ENCODE assay signal across 8 mouse cellular contexts in genomic region chr11:43385055-43385649, GRCm38 (mm10). TPM values are rescaled to one million over a fixed set of nuclear protein-coding genes. Genes with fewer than 3 reads are reported as not detected.
DNase-seq lines count a peak whose midpoint lies in the region; ATAC-seq and TF ChIP-seq lines count a peak whose summit lies in the region.

No protein-coding gene starts in this region.

- H3K27me3 ChIP-seq in heart, embryonic 13.5 days (replicated peaks), result no peaks in the 10 kb centered on the region; the same call in none of the 2 replicates
- peaks cover 6% of the 10 kb centered on the region; the same call in 1 of the 2 replicates for H3K27me3 ChIP-seq in kidney, embryonic 15.5 days
- H3K27me3 ChIP-seq in liver, adult 2 months (ENCODE audit: control insufficient read depth, insufficient read depth, low read length), result no peaks in the 10 kb centered on the region
- no peaks in the 10 kb centered on the region for H3K27me3 ChIP-seq in midbrain, postnatal 0 days (ENCODE audit: insufficient read depth, low read length)

- no peak for TF ChIP-seq CTCF in liver, adult 2 months (IDR thresholded peaks at IDR 0.05; ENCODE audit: low read depth, low read length)
- TF ChIP-seq CTCF in midbrain, postnatal 0 days (IDR thresholded peaks at IDR 0.05), result no peak

- peak overlapping the region; percentile 54 for H3K4me3 ChIP-seq in heart, embryonic 13.5 days
- peak overlapping the region; percentile 35 for H3K4me3 ChIP-seq in kidney, embryonic 15.5 days (replicated peaks)
- H3K4me3 ChIP-seq in liver, adult 2 months (ENCODE audit: insufficient read depth, low read depth, low read length), result peak overlapping the region; percentile 59
- H3K4me3 ChIP-seq in midbrain, postnatal 0 days (ENCODE audit: low read depth, low read length), result peak overlapping the region; percentile 29

- H3K4me1 ChIP-seq in heart, embryonic 13.5 days, result peaks cover 11% of the 10 kb centered on the region
- H3K4me1 ChIP-seq in kidney, embryonic 15.5 days, result peaks cover 13% of the 10 kb centered on the region
- peaks cover 4% of the 10 kb centered on the region; the same call in 1 of the 2 replicates for H3K4me1 ChIP-seq in liver, adult 2 months (ENCODE audit: control insufficient read depth, insufficient read depth, low read length)
- peaks cover 4% of the 10 kb centered on the region; the same call in 1 of the 2 replicates for H3K4me1 ChIP-seq in midbrain, postnatal 0 days (ENCODE audit: insufficient read depth, low read length)

- H3K9me3 ChIP-seq in heart, embryonic 13.5 days, result no peaks in the 10 kb centered on the region
- H3K9me3 ChIP-seq in kidney, embryonic 15.5 days (replicated peaks), result no peaks in the 10 kb centered on the region
- no peaks in the 10 kb centered on the region for H3K9me3 ChIP-seq in midbrain, postnatal 0 days (ENCODE audit: low read length)

- peak overlapping the region; percentile 72 for H3K27ac ChIP-seq in heart, embryonic 13.5 days (replicated peaks)
- H3K27ac ChIP-seq in kidney, embryonic 15.5 days, result peak overlapping the region; percentile 79
- peak overlapping the region; percentile 87 for H3K27ac ChIP-seq in liver, adult 2 months (replicated peaks; ENCODE audit: insufficient read depth, low read depth, low read length)
- peak overlapping the region; percentile 70 for H3K27ac ChIP-seq in midbrain, postnatal 0 days (ENCODE audit: low read depth, low read length)

- no peaks in the 10 kb centered on the region for H3K79me2 ChIP-seq in liver, adult 2 months (ENCODE audit: control insufficient read depth, insufficient read depth, low read length)

- H3K36me3 ChIP-seq in heart, embryonic 13.5 days, result no peaks in the 10 kb centered on the region
- H3K36me3 ChIP-seq in kidney, embryonic 15.5 days, result no peaks in the 10 kb centered on the region
- no peaks in the 10 kb centered on the region for H3K36me3 ChIP-seq in liver, adult 2 months (ENCODE audit: control insufficient read depth, insufficient read depth, low read length)
- H3K36me3 ChIP-seq in midbrain, postnatal 0 days (ENCODE audit: insufficient read depth, low read length), result no peaks in the 10 kb centered on the region

- peak overlapping the region; percentile 84 for H3K4me2 ChIP-seq in heart, embryonic 13.5 days
- peak overlapping the region; percentile 68 for H3K4me2 ChIP-seq in kidney, embryonic 15.5 days
- H3K4me2 ChIP-seq in midbrain, postnatal 0 days (ENCODE audit: low read depth, low read length, poor library complexity, severe bottlenecking), result peak overlapping the region; percentile 62

- DNase-seq in 416B (ENCODE audit: low read depth), result peak; percentile 85
- DNase-seq in adrenal gland, postnatal 25 days, result peak; percentile 44
- DNase-seq in fibroblast of lung, adult 2 months (ENCODE audit: low read depth), result peak; percentile 61
- DNase-seq in liver, adult 2 months (ENCODE audit: extremely low read depth, low read depth, low spot score), result peak; percentile 38
- peak; percentile 64 for DNase-seq in midbrain, postnatal 0 days (ENCODE audit: low spot score)
- peak; percentile 13 to 36 for DNase-seq in spleen, postnatal 14 days (ENCODE audit: low spot score in 2 of 2)

- 2% methylated on average over 18 of the region's 18 CpGs for WGBS in heart, embryonic 13.5 days
- WGBS in kidney, embryonic 15.5 days, result under 1% methylated on average over 18 of the region's 18 CpGs
- 3% methylated on average over 18 of the region's 18 CpGs for whole genome bisulfite sequencing in liver, adult 2 months
- WGBS in midbrain, postnatal 0 days, result 2% methylated on average over 18 of the region's 18 CpGs

- TF ChIP-seq POLR2A in liver, adult 2 months (IDR thresholded peaks at IDR 0.05; ENCODE audit: extremely low read depth, insufficient read depth, low read length), result no peak

- peak; percentile 54; the same call in 1 of the 2 replicates for ATAC-seq in heart, embryonic 13.5 days (ENCODE audit: extremely low read depth, insufficient number of reproducible peaks, low FRiP score, low TSS enrichment)
- peak; percentile 91 for ATAC-seq in kidney, embryonic 15.5 days (replicated peaks; ENCODE audit: low FRiP score)
- peak; percentile 88 for ATAC-seq in midbrain, postnatal 0 days (ENCODE audit: low FRiP score)

- peak overlapping the region; percentile 77 for H3K9ac ChIP-seq in heart, embryonic 13.5 days
- H3K9ac ChIP-seq in kidney, embryonic 15.5 days, result peak overlapping the region; percentile 35; the same call in 1 of the 2 replicates
- peak overlapping the region; percentile 66 for H3K9ac ChIP-seq in liver, adult 2 months (ENCODE audit: low read depth, low read length)
- H3K9ac ChIP-seq in midbrain, postnatal 0 days (replicated peaks; ENCODE audit: low read length, poor library complexity, severe bottlenecking), result peak overlapping the region; percentile 57

RNA-seq across cellular contexts. Expression of gene Pttg1, which starts 40.9 kb away (rescaled TPM):
- 39.1 and 47.9 TPM in 2 replicates for total RNA-seq in adrenal gland, postnatal 25 days (2021)
- 113 and 117 TPM in 2 replicates for polyA plus RNA-seq in heart, embryonic 13.5 days (2015; fragmentation: Nextera tagmentation; extraction: Ambion mirVana)
- polyA plus RNA-seq in kidney, embryonic 15.5 days (2015; fragmentation: Nextera tagmentation; extraction: Ambion mirVana), result 100 and 113 TPM in 2 replicates
- 40.0 and 45.4 TPM in 2 replicates for total RNA-seq in liver, adult 2 months (2014; rRNA removed)
- polyA plus RNA-seq in liver, adult 2 months (2012; rRNA removed), result 12.0 and 17.7 TPM in 2 replicates
- 51.9 TPM in 2 replicates for total RNA-seq in midbrain, postnatal 0 days (2014; rRNA removed)
- polyA plus RNA-seq in midbrain, postnatal 0 days (2015; fragmentation: Nextera tagmentation; extraction: Ambion mirVana), result 74.3 and 79.3 TPM in 2 replicates

RNA-seq across cellular contexts. Expression of gene Slu7, which starts 48.4 kb away (rescaled TPM):
- total RNA-seq in adrenal gland, postnatal 25 days (2021), result 41.8 and 48.1 TPM in 2 replicates
- polyA plus RNA-seq in heart, embryonic 13.5 days (2015; fragmentation: Nextera tagmentation; extraction: Ambion mirVana), result 32.0 and 36.8 TPM in 2 replicates
- polyA plus RNA-seq in kidney, embryonic 15.5 days (2015; fragmentation: Nextera tagmentation; extraction: Ambion mirVana), result 59.6 and 61.8 TPM in 2 replicates
- total RNA-seq in liver, adult 2 months (2014; rRNA removed), result 11.8 and 13.2 TPM in 2 replicates
- polyA plus RNA-seq in liver, adult 2 months (2012; rRNA removed), result 1.7 and 2.4 TPM in 2 replicates
- 16.5 and 21.3 TPM in 2 replicates for total RNA-seq in midbrain, postnatal 0 days (2014; rRNA removed)
- 55.4 and 58.3 TPM in 2 replicates for polyA plus RNA-seq in midbrain, postnatal 0 days (2015; fragmentation: Nextera tagmentation; extraction: Ambion mirVana)

Comparison
In these comparisons a context has a peak if more than half of its experiments do, and no peak if none do; other contexts are left out.
1. Peak in every context shown above with its lines: DNase-seq, ATAC-seq, H3K4me3 ChIP-seq and H3K27ac ChIP-seq.
2. DNase-seq: peak in every context shown above with its lines; median percentile 85 in 416B; 64 in midbrain, postnatal 0 days; 61 in fibroblast of lung, adult 2 months; 44 in adrenal gland, postnatal 25 days; 38 in liver, adult 2 months; 24 in spleen, postnatal 14 days.